Mouse (Mus musculus): Measurements from ENCODE around the gene Ankrd23. TPM values are rescaled to one million over a fixed set of nuclear protein-coding genes. Genes with fewer than 3 reads are reported as not detected.

Gene Ankrd23
- polyA plus RNA-seq, 1 experiment from 2014 or later: 2.4 TPM

- Histone ChIP-seq H3K27ac (no peak overlapping the region), H3K4me2 (no peak overlapping the region), H3K9ac (no peak overlapping the region), H3K4me1 (replicated peaks) (peaks cover 16% of the 10 kb centered on the region; the same call in 1 of the 2 replicates), H3K4me3 (replicated peaks) (no peak overlapping the region), H3K9me3 (replicated peaks) (no peaks in the 10 kb centered on the region), H3K27me3 (no peaks in the 10 kb centered on the region), H3K36me3 (no peaks in the 10 kb centered on the region)
- DNase-seq (no peak), ATAC-seq (ENCODE audit: low read depth) (no peak)
- WGBS (ENCODE audit: insufficient replicate concordance): 68% methylated on average over 7 of the region's 7 CpGs
Measured at GRCm38 (mm10) chr1:36485080-36485479, 51.6 kb downstream of the Ankrd23 start.

- H3K9ac ChIP-seq: no peak overlapping the region
- DNase-seq (no peak), ATAC-seq (ENCODE audit: low read depth) (no peak)
- H3K4me3 ChIP-seq (replicated peaks): no peak overlapping the region
- H3K9me3 ChIP-seq (replicated peaks): no peaks in the 10 kb centered on the region
- peaks cover 17% of the 10 kb centered on the region; the same call in 1 of the 2 replicates for H3K4me1 ChIP-seq (replicated peaks)
- H3K36me3 ChIP-seq: no peaks in the 10 kb centered on the region
- no peak overlapping the region for H3K4me2 ChIP-seq
- 62% methylated on average over 4 of the region's 4 CpGs for WGBS (ENCODE audit: insufficient replicate concordance)
- no peaks in the 10 kb centered on the region for H3K27me3 ChIP-seq
- H3K27ac ChIP-seq: no peak overlapping the region
Measured at GRCm38 (mm10) chr1:36483825-36484224, 52.9 kb downstream of the Ankrd23 start.

Small RNA genes within 50 kb of the gene (microRNA-seq; reads per million reads assigned to microRNA genes)
- not detected for gene Gm47280

Other genes with a start within 250 kb of the Ankrd23 start
- gene Arid5a, start 229.2 kb downstream of the Ankrd23 start, polyA plus RNA-seq (2015; fragmentation: Nextera tagmentation; extraction: Ambion mirVana): 2.1 and 2.2 TPM in 2 replicates
- gene Kansl3, start 167.7 kb downstream of the Ankrd23 start, polyA plus RNA-seq (2015; fragmentation: Nextera tagmentation; extraction: Ambion mirVana): 10.9 and 12.2 TPM in 2 replicates
- 0.23 TPM in 2 replicates for gene Fer1l5, start 164.6 kb downstream of the Ankrd23 start, polyA plus RNA-seq (2015; fragmentation: Nextera tagmentation; extraction: Ambion mirVana)
- gene Lman2l, start 91.6 kb downstream of the Ankrd23 start, polyA plus RNA-seq (2015; fragmentation: Nextera tagmentation; extraction: Ambion mirVana): 13.2 and 16.3 TPM in 2 replicates
- 3.2 and 3.5 TPM in 2 replicates for gene Cnnm4, start 65.3 kb downstream of the Ankrd23 start, polyA plus RNA-seq (2015; fragmentation: Nextera tagmentation; extraction: Ambion mirVana)
- 0.97 and 0.98 TPM in 2 replicates for gene Cnnm3, start 25.0 kb downstream of the Ankrd23 start, polyA plus RNA-seq (2015; fragmentation: Nextera tagmentation; extraction: Ambion mirVana)
- gene Gm42417, start 2.5 kb upstream of the Ankrd23 start, polyA plus RNA-seq (2015; fragmentation: Nextera tagmentation; extraction: Ambion mirVana): 0.14 TPM in 1 of 2 replicates, not detected in the other
- 7.2 and 7.4 TPM in 2 replicates for gene Ankrd39, start 10.6 kb upstream of the Ankrd23 start, polyA plus RNA-seq (2015; fragmentation: Nextera tagmentation; extraction: Ambion mirVana)
- gene Sema4c, start 21.5 kb upstream of the Ankrd23 start, polyA plus RNA-seq (2015; fragmentation: Nextera tagmentation; extraction: Ambion mirVana): 1.8 and 1.9 TPM in 2 replicates
- gene Fam178b, start 146.3 kb upstream of the Ankrd23 start, polyA plus RNA-seq (2015; fragmentation: Nextera tagmentation; extraction: Ambion mirVana): 0.15 and 0.17 TPM in 2 replicates
- gene Cox5b, start 154.6 kb upstream of the Ankrd23 start, polyA plus RNA-seq (2015; fragmentation: Nextera tagmentation; extraction: Ambion mirVana): 499 and 526 TPM in 2 replicates
- gene 4933424G06Rik, start 173.3 kb upstream of the Ankrd23 start, polyA plus RNA-seq (2015; fragmentation: Nextera tagmentation; extraction: Ambion mirVana): not detected in 2 replicates
- 34.3 and 37.8 TPM in 2 replicates for gene Actr1b, start 177.5 kb upstream of the Ankrd23 start, polyA plus RNA-seq (2015; fragmentation: Nextera tagmentation; extraction: Ambion mirVana)
- not detected in 2 replicates for gene Zap70, start 224.9 kb upstream of the Ankrd23 start, polyA plus RNA-seq (2015; fragmentation: Nextera tagmentation; extraction: Ambion mirVana)

Measured in liver, embryonic 13.5 days (tissue).